Mouse (Mus musculus) spleen, embryonic (tissue): ENCODE measurements around the gene Pianp.

Experiments used
- CTCF ChIA-PET: fragments of 350-600 bp; sonication (Branson Sonifier 250); formaldehyde crosslinking; loops from one replicate; lab custom pipeline; 2022; lab: Charles Lee

The Pianp gene

DNA sequence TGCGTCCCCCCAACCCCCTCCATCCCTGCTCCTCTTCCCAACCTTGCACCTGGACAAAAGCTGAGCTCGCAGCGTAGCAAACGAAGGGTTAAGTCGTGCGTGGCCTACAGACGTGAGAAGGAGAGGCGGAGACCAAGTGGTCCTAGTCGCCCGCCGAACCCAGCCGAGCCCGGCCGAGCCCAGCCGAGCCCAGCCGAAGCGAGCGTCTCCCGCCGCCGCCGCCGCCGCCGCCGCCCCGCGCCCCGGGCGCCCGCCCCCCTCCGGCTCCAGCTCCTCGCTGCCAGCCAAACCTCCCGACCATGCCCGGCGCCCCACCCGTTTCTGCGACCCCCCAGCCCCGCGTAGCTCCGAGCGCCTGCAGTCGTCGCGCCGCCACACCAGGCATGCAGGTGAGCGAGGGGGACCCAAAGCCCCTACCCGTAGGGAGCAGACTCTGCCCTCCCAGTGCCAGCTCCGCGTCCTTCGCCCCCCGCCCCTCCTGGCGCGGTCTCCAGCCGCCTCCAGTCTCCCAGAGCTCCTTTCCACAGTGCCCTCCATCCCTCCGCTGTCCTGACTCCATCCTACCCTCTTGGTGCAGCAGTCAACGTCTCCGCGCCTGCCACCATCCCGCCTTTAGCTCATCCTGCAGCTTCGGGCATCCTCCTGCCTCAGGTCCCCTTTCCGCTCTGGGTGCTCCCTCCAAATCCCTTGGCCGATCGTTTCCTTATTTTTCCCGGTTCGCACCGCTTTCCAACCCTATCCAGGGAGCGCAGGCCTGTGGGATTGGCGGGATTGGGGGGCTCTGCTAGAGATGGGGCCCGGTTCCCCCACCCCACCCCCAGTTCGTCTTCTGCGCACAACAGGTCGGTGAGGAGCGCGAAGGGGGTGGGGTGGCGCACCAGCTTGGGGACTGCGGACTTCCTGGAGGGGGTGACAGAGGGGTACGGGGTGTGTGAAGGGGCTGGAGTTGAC is at the start of gene Pianp:
TSS of gene Pianp (plus strand) at position 144 of the 951 bp plus-strand sequence.
- CTCF ChIA-PET: interaction anchor here (0.5 to 1.0 kb wide), 5 partner anchors 11 to 146 kb away, joined by 3 to 11 read pairs (median 3); partner anchors contain the start of gene Zfp384

DNA sequence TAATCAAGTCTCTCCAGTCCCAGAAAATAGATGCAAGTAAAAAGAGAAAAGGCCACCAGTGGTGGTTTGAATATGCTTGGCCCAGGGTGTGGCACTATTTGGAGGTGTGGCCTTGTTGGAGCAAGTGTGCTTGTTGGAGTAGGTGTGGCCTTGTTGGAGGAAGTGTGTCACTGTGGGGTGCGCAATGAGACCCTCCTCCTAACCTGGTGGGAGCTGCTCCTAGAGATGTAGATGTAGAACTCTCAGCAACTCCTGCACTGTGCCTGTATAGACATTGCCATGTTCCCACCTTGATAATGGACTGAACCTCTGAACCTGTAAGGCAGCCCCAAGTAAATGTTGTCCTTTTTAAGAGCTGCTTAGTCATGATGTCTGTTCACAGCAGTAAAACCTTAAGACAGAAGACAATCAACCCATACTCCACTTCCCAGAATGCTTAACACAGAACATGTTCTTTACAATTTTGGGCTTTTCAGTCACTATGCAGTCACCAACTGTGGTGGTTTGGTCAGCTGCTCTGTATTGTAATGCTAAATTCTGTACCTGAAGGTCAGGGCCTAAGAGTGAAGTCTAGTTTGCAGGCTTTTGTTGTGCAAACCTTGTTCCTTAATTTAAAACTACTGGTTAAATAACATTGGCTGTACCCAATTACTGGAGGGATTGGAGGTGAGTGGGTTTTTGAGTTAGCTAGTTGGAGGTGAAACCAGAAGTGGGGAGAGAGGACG is 42.3 kb upstream of the Pianp start:
- CTCF ChIA-PET: interaction anchor here (0.7 kb wide), 1 partner anchor 165 kb away, joined by 3 read pairs; no protein-coding TSS in a partner anchor

DNA sequence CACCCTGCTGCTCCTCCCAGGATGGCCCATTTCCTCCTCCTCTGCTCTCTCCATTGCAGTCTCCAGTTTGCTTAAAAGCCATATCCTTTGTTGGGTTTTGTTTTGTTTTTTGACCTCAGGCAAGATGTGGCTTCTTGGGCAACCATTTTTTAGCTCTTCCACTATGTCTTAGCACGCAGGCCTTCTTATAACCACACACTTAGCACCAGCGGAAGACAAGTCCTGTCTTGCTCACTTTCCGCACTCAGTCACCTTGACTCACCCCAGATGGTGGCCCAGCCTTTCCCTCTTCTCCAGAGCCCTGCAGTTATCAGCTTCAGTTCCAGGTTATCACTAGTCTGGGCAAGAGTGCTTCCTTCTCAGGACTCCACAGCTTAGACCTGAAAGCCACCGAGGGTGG is 41.3 kb upstream of the Pianp start:
- CTCF ChIA-PET: interaction anchor here (0.7 kb wide), 1 partner anchor 164 kb away, joined by 3 read pairs; no protein-coding TSS in a partner anchor

DNA sequence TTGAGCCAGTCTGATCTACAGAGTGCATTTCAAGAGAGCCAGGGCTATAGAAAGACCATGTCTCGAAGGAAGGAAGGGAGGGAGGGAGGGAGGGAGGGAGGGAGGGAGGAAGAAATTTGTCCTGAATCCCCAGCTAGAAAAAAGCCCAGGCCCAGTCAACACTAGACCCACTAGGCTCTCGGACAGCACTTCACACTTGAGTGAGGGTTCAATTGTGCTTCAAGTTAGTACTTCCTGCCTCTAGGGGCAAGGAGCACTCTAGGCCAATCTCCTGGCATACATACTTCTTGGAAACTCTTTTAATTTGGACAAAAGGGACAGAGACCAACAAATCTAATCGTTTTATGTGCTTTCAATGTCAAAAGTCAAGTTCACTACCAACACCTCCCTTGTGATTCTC is 38.4 kb upstream of the Pianp start:
- CTCF ChIA-PET: no interaction called here

DNA sequence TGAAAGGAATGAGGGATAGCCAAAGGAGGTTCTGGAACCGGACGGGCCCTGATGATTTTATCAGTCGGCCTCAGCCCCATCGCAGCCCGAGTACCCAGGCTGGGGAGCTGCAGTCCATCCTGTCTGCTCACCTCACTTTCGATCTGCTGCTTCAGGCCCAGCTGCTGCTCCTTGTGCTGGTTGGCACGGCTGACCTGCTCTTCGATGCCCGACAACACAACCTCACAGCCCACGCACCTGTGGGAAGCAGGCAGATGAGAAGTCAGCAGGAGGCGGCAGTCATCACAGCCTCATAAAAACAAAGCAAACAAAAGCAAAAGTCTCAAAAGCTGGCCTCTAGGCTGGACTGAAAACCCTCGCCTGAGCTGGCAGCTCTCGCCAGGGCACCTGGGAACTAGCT is 36.5 kb upstream of the Pianp start:
- CTCF ChIA-PET: interaction anchor here (0.6 kb wide), 1 partner anchor 44 kb away, joined by 36 read pairs; no protein-coding TSS in a partner anchor

DNA sequence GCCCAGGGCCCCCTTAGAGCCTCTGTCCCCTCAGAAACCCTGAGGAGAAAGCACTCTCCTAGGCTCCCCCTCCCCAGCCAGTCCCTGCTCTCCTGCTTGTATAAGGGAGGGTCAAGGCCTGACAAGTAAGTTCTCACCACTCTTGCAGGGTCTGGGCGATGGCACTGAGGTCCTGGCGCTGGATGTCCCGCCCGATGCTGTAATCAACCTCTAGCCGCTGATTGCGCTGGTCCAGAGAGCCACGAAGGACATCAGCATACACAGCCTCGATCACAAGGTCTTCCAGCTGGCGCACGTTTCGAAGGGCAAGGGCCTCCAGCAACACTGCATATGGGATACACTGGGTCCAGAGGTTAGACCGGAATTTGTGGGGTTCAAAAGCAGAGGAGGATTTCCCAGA is 35.5 kb upstream of the Pianp start:
- CTCF ChIA-PET: no interaction called here

DNA sequence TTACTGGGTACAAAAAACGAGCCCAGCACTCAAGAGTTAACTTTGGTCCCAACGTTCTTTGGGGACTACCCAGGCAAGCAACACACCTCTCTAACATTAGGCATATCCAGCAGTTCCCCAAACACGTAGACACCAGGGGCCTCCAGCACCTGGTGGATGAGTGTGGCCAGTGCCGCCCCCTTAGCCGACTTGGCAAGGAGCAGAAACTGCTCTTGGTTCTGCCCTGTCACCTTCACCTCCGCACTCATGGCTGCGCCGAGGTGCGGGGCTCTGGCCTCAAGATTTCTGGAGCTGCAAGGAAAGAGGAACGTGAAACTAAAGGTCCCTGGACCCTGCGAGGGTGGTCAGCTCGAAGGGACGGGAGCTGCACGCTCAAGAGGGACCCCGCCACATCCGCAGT is 31.9 kb upstream of the Pianp start:
- CTCF ChIA-PET: interaction anchor here (0.7 to 1.2 kb wide), 2 partner anchors 33 to 45 kb away, joined by 7 to 8 read pairs; partner anchors contain the start of gene Mlf2

DNA sequence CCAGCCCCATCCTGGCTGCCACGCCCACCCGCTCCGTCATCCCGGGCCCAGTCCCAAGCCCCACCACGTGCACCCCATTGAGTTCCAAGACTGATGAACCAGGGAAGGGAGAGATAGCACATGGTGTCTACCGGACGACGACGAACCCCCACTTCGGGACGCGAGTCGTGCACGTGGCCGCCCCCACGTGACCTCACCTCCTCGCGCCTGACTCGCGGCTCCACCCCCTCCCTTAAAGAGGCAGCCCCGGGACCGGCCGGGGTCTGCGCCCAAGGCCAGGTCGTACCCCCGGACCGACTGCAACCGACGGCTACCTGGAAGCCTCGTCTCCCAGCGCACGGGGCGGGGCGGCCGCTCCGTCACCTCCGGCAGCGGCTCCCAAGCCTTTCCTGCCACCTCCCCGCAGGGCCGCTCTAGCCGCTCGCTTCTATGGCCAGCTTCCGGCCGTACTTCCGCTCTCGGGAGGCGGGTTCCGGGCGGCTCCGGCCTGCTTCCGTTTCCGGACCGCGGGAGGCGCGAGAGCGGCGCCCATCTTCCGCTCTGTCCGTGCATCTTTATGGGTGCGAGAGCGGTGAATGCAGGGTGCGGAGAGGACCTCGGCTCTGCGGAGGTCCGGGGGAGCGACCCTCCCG is 31.3 kb upstream of the Pianp start, which contains the start of gene Cops7a:
TSS of gene Cops7a (minus strand) at position 451 of the 632 bp plus-strand sequence.
- CTCF ChIA-PET: interaction anchor here (1.2 kb wide), 1 partner anchor 34 kb away, joined by 8 read pairs; the partner anchor contains the start of gene Mlf2

DNA sequence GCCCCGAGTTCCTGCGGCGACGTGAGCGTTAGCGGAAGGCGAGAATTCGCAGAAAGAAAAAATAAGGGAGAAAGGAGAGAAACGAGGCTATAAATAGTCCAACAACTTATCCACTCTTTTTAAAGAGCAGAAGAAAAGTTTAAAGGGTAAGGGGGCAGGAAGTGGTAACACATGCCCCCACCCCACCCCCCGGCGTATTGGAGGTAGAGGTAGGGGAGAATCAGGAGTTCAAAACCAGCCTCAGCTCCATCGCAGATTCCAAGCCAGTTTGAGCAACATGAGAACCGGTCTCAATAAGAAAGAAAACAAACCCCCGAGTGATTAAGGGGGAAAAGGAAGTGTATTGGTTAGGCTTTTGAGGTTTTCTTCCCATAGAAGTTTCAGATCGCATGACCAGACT is 30.7 kb upstream of the Pianp start:
- CTCF ChIA-PET: interaction anchor here (1.2 kb wide), 1 partner anchor 34 kb away, joined by 8 read pairs; the partner anchor contains the start of gene Mlf2

DNA sequence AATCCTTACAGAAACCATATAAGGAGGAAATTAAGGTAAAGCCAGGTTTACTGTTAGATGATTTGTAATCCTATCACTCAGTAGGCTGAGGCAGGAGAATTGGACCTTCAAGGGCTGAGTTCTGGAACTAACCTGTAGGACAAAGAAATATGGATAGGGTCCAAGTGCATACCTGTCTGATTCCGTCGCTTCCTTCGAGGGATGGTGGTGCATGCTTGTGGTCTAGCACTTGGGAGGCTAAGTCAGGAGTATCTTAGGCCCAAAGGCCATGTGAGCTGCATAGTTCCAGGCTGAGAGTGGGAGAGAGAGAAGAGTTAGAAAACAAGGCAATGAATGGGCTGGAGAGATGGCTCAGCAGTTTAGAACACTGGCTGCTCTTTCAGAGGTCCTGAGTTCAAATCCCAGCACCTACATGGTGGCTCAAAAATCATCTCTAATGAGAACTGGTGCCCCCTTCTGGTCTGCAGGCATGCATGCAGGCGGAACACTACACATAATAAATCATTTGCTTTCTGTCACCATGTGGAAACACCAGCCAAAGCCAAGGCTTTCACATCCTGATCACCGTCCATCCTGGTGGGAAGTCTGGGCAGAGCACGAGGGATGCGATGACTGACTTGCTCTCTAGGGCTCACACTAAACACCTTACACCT is 29.9 kb upstream of the Pianp start:
- CTCF ChIA-PET: no interaction called here

DNA sequence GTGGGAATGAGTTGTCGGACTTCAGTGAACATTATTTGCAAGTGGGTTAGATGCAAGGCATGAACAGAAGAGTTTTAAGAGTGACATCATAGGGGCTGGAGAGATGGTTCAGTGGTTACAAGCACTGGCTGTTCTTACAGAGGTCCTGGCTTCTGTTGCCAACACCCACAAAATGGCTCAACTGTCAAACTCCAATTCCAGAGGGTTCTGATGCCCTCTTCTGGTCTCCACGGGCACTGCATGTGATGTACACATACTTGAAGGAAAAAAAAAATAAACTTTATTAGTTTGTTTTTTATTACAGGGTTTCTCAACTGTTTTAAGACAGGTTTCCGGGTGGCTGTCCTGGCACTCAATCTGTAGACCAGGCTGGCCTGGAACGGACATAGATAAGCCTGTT is 28.7 kb upstream of the Pianp start:
- CTCF ChIA-PET: interaction anchor here (0.6 kb wide), 1 partner anchor 38 kb away, joined by 7 read pairs; no protein-coding TSS in a partner anchor

DNA sequence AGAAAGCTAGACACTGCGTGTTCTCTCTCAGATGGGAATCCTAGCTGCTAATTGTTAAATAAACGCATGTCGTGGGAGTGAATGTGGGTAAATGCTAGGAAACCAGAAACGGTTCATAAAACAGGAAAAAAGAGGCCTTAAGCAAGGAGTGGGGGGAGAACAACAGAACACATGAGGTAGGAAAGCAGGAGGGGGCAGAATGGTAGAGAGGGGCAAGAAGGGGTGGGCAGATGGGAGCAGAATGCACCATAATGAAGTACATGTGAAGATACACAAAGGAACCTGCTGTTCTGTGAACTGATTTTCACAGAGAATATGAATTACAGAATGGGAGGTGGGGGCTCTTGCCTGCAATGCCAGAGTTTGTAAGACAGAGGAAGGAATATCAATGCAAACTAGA is 4.3 kb upstream of the Pianp start:
- CTCF ChIA-PET: interaction anchor here (0.7 kb wide), 1 partner anchor 18 kb away, joined by 5 read pairs; no protein-coding TSS in a partner anchor

DNA sequence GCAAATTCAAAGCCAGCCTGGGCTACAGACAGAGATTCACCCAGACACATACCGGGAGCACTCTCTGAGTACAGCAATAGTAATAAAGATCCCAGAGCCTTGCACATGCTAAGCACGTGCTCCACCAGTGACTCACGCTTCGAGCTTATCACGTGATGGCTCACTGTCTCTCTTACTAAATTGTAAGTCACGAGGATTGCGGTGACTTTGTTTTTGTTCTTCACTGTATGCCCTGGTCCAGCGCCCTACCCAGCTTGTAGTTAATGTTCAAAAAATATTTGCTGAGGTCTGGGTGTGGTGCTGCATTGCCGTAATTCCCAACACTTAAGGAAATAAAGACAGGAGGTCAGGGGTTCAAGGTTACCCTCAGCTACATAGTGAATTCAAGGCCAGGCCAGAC is 3.1 kb upstream of the Pianp start:
- CTCF ChIA-PET: no interaction called here

DNA sequence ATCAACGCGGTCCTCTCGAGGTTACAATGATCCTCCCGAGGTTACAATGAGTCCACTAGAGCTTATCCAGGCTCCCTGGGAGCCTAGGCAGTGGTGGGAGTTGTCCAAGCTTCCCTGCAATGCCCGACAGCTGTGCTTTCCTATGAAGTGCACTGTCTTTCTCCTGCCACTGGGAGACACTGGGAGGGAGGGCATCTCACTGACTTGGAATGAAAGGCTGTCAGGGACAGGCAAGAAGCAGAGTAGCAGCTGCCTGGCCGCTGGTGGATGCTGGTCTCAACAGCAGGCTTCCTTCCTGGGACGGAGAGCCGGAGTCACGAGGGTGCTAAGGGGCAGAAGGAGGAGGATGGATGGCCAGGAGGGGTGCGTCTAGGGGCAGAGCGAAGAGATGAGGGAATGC is 2.6 kb upstream of the Pianp start:
- CTCF ChIA-PET: interaction anchor here (0.7 kb wide), 1 partner anchor 18 kb away, joined by 3 read pairs; no protein-coding TSS in a partner anchor

DNA sequence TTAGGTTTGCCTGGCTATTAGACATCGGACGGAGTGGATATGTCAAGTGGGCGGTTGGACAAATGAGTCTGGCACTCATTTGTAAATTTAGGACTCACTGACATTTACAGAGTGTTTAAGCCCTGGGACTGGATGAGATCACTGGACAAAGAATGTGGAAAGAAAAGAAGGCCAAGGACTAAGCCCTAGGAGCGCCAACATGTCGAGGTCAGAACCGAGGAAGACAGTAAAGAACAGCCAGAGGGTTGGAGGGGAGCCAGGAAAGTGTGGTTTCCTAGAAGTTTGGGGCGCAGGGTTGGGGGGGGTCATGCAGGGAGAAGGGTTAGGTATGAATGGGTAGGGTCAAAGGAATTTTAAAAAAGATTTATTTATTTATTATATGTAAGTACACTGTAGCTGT is 1.2 kb upstream of the Pianp start:
- CTCF ChIA-PET: no interaction called here

DNA sequence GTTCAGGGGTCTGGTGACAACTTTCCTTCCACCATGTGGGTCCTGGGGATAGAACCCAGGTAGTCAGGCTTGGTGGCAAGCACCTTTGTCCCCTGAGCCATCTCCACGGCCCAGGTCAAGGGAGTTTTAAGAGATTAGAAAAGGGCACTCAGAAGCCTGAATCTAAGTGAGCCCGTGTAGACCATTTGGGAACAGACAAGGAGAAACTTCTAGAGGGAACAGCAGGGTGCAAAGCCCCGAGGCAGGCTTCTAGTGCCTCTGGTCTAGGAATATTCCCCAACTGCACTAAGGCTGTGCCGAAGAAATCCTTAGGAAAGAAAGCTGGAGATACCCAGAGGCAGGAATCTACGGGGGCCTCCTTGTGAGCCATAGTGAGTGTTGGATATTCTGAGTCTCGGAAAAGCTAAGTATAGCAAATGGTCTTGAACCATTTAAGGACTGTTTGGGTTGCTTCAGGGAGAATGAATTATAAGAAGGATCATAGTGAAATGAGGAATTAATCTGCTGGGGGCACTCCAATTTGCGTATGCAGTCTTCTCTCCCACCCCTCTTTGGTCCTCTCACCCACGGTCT is 577 bp upstream of the Pianp start:
- CTCF ChIA-PET: interaction anchor here (0.8 kb wide), 1 partner anchor 43 kb away, joined by 3 read pairs; no protein-coding TSS in a partner anchor

DNA sequence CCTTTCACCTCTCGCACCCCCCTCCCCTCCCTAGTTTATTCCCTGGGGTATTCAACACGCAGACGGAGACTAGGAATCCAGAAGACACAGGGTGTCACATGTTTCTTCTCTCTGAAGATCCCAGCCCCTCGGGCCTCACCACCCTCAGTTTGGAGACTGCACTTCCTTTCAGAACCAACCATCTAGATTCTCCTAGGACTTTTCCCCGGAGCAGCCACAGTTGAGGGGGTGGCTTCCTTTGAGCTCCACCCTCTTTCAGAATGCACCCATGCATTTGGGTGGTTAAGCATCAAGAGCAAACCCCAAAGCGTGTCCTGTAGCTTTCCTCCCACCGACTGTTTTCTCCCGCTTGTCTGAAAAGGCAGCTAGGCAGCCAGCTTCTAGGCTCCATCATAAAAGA is 1.6 kb downstream of the Pianp start:
- CTCF ChIA-PET: interaction anchor here (0.6 kb wide), 1 partner anchor 91 kb away, joined by 9 read pairs; no protein-coding TSS in a partner anchor

DNA sequence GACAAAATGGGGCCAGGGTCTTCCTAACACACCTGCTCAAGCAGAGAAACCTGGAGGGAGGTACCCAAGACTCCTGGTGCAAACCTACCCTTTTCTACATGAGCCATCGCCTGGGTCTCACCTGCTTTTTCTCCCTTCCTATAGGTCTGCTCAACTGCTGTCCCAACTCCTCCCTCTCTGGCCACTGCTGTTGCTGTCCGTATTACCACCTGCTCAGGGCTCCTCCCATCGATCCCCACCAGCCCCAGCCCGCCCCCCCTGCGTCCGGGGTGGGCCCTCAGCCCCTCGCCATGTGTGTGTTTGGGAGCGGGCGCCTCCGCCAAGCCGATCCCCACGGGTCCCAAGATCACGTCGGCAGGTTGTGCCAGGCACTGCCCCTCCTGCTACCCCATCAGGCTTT is 2.6 kb downstream of the Pianp start:
- CTCF ChIA-PET: no interaction called here

DNA sequence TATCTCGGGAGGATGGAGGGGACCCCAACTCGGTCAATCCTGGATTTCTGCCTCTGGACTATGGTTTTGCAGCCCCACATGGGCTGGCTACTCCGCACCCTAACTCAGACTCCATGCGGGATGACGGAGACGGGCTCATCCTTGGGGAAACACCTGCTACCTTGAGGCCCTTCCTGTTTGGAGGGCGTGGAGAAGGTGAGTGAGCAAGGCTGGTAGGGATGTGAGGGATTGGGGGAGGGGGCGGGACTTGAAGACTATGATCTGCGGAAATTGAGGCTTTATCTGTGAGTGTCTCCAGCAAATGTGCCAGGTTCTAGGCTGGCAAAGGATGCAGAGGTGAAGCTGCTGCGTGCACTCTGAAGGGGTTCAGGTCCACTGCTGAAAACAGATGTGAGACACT is 3.1 kb downstream of the Pianp start:
- CTCF ChIA-PET: no interaction called here

DNA sequence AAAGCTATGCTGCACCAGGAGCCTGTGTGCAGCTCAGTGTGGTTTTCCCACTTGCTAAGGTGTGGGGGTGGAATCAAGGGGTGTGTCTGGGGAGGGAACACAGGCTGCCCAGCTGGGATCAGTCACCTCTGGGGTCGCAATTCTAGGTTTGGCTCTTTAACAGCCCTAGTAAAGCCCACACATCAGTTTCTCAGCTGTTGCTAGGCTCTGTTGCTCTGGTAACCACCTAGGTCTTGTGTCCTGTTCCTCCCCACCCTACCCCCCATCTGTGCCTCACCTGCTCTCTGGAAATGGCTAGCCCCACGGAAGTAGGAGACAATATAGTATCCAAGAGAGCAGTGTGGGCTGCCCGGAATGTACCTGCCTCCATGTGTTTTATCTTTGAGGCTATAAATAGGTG is 7.2 kb downstream of the Pianp start:
- CTCF ChIA-PET: interaction anchor here (0.6 kb wide), 1 partner anchor 31 kb away, joined by 5 read pairs; no protein-coding TSS in a partner anchor
